Mouse (Mus musculus): Measurements from ENCODE around the gene Agtpbp1. TPM values are rescaled to one million over a fixed set of nuclear protein-coding genes. Genes with fewer than 3 reads are reported as not detected.

Gene Agtpbp1
- polyA plus RNA-seq, 1 experiment from 2014 or later, result 12.2 TPM

DNA sequence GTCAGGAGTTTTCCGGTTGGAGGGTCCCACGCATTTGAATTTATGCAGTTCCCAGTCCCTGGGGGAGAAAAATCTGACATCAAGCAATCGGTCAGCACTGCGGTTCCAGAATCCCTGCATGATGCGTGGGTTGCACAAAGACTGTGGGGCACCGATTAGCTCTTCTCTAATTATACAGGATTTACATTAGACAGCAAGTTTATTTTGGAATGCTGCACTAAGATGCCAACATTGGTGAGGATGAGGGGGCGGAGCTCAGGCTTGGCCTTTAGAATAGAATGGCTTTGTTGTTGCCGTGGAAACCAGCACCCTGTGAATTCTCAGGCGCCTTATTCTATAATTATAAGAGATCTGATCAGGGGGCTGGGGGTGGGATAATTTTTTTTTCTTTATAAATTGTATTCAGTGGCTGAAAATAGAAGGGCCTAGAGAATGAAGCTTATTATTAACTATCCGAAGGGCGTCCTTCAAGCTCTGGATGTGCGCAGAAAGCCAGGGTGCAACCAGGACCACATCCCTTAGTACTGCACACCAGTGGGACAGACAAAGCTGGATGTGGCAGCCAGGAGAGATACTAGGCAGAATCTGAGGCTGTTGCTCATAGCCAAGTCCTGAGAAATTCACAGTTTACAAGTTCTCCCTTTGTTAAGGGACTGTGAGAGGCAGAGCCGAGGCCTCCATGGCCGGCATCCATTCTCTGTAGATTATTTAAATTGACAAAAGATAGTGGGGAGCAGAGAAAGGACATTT is 182.8 kb downstream of the Agtpbp1 start:
- H3K9me3 ChIP-seq, result no peaks in the 10 kb centered on the region
- no peak overlapping the region for H3K27ac ChIP-seq
- H3K4me2 ChIP-seq, result no peak overlapping the region
- no peak overlapping the region for H3K4me3 ChIP-seq
- no peak for ATAC-seq (ENCODE audit: insufficient number of reproducible peaks, low FRiP score, low TSS enrichment, low read depth)
- H3K36me3 ChIP-seq, result no peaks in the 10 kb centered on the region
- WGBS, result 84% methylated on average over 14 of the region's 14 CpGs
- no peaks in the 10 kb centered on the region for H3K27me3 ChIP-seq
- no peak overlapping the region for H3K9ac ChIP-seq
- H3K4me1 ChIP-seq, result no peaks in the 10 kb centered on the region

DNA sequence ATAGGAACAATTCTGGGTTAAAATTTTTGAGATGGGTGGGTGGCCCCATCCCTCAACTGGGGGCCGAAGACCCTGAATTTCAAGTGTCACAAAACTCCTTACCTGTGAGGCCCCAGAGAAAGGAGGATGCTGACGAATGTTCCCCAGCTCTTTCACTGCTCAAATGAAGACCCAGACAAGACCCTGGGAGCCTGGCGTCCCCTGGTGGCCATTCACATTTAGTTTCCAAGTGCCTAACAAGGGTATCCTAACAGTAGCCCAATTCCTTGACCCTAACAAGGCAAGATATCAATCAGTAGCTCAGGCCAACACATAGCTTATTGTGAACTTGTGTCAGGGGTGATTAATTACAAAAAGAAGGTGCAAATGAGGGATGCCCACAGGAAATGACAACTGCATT is 187.5 kb downstream of the Agtpbp1 start:
- H3K27me3 ChIP-seq, result no peaks in the 10 kb centered on the region
- H3K4me1 ChIP-seq, result no peaks in the 10 kb centered on the region
- no peak overlapping the region for H3K4me3 ChIP-seq
- H3K9ac ChIP-seq, result no peak overlapping the region
- ATAC-seq (ENCODE audit: insufficient number of reproducible peaks, low FRiP score, low TSS enrichment, low read depth), result no peak
- H3K27ac ChIP-seq, result no peak overlapping the region
- WGBS, result 20% methylated on average over 3 of the region's 3 CpGs
- H3K9me3 ChIP-seq, result no peaks in the 10 kb centered on the region
- no peaks in the 10 kb centered on the region for H3K36me3 ChIP-seq
- H3K4me2 ChIP-seq, result no peak overlapping the region

Other genes with a start within 250 kb of the Agtpbp1 start
- gene Naa35, start within 50 bp of the Agtpbp1 start, polyA plus RNA-seq (2015; fragmentation: Nextera tagmentation; extraction: Ambion mirVana), result 74.2 and 80.9 TPM in 2 replicates
- gene Golm1, start 90.6 kb upstream of the Agtpbp1 start, polyA plus RNA-seq (2015; fragmentation: Nextera tagmentation; extraction: Ambion mirVana), result 38.8 and 39.4 TPM in 2 replicates
- not detected in 2 replicates for gene 4921517D22Rik, start 108.9 kb upstream of the Agtpbp1 start, polyA plus RNA-seq (2015; fragmentation: Nextera tagmentation; extraction: Ambion mirVana)
- gene Spata31d1a, start 125.1 kb upstream of the Agtpbp1 start, polyA plus RNA-seq (2015; fragmentation: Nextera tagmentation; extraction: Ambion mirVana), result not detected in 2 replicates
- 0.04 TPM in 1 of 2 replicates, not detected in the other for gene Spata31d1b, start 127.1 kb upstream of the Agtpbp1 start, polyA plus RNA-seq (2015; fragmentation: Nextera tagmentation; extraction: Ambion mirVana)
- not detected in 2 replicates for gene Spata31d1d, start 146.5 kb upstream of the Agtpbp1 start, polyA plus RNA-seq (2015; fragmentation: Nextera tagmentation; extraction: Ambion mirVana)
- gene 1700014D04Rik, start 161.5 kb upstream of the Agtpbp1 start, polyA plus RNA-seq (2015; fragmentation: Nextera tagmentation; extraction: Ambion mirVana), result not detected in 2 replicates
- 111 and 132 TPM in 2 replicates for gene Isca1, start 184.6 kb upstream of the Agtpbp1 start, polyA plus RNA-seq (2015; fragmentation: Nextera tagmentation; extraction: Ambion mirVana)
- not detected in 2 replicates for gene Gm49354, start 197.0 kb upstream of the Agtpbp1 start, polyA plus RNA-seq (2015; fragmentation: Nextera tagmentation; extraction: Ambion mirVana)
- 50.4 and 57.1 TPM in 2 replicates for gene Tut7, start 237.9 kb upstream of the Agtpbp1 start, polyA plus RNA-seq (2015; fragmentation: Nextera tagmentation; extraction: Ambion mirVana)

All from limb, embryonic 15.5 days (tissue).